Mouse (Mus musculus) adrenal gland, adult 8-10 months (tissue): Measurements from ENCODE around the gene Moap1. TPM values are rescaled to one million over a fixed set of nuclear protein-coding genes. Genes with fewer than 3 reads are reported as not detected.

ENCODE experiments used
- DNase-seq: peaks from one replicate; pipeline ENCODE4 v3.0.0; 2022
- total RNA-seq, 4 experiments: library from RNA; stranded (reverse); gene quantifications; 2 replicates each; pipeline ENCODE4 v1.2.4; 2022

The Moap1 gene
- total RNA-seq, 4 experiments from 2014 or later, result 8.2 to 13.6 (median 11.5) TPM

DNA sequence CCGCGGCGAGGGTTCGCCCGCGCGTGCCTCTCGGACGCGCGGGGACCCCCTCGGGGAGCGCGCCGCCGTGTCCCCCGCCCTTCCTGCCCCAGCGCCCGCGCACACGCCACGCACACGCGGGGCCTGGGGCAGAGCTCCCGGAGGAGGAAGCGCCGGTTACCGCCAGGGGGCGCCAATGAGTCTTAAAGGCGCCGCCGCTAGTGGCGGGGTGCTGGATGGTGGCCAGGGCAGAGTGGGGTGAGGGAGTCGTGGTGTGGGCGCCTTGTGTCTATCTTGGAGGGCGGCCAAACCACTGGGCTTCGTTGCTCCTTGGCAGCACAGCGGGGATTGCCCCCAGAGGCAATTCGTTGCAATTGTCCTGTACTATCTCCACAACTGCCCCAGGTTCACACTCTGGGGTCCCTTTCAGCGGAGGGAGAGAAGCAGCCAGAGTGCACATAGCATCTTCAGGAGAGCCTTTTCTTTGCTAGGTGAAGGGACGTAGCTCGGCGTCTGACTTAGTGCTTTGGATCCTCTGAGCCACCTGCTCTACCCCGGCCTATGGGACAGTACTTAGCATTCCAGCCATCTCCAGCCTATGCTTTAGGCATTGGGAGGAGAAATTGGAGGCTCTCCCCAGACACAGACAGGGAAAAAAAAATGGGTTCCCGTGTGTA is 38.1 kb downstream of the Moap1 start:
- peak; percentile 74 for DNase-seq

DNA sequence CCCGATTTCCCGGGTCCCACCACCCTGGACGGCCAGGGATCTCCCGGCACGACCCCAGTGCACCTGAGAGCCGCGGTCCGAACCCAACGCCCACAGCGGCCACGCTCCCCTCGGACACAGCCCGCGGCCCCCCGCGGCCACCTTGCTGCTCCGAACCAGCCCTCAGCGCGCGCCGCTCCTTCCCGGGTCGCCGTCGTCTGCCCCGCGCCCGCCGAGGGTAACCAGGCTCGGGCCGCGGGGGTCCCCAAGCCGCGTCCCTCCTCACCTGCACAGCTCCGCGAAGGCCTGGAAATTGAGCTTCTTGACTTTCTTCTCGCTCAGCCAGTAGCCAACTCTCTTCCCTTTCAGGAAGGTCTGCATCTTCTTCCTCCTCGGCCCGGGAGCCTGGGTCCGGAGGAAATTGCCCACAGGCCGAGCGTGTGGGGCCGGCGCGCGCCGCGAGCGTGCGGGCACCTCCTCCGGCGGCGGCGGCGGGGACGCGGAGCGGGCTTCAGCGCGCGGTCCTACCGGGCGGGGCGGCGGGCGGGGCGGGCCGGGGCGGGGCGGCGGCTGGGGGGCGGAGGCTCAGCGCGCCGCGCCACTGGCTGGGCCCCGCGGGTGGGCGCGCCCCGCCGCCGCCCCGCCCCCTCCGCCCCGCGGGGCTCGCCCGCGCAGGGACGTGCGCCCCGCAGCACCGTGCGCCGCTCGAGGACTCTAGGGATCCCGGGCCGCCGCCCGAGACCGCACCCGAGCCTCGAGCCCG is 38.8 kb downstream of the Moap1 start, which contains the start of gene Itpk1:
Gene Itpk1 (minus strand): TSS at position 474 of the 742 bp plus-strand sequence.
- DNase-seq, result no peak

DNA sequence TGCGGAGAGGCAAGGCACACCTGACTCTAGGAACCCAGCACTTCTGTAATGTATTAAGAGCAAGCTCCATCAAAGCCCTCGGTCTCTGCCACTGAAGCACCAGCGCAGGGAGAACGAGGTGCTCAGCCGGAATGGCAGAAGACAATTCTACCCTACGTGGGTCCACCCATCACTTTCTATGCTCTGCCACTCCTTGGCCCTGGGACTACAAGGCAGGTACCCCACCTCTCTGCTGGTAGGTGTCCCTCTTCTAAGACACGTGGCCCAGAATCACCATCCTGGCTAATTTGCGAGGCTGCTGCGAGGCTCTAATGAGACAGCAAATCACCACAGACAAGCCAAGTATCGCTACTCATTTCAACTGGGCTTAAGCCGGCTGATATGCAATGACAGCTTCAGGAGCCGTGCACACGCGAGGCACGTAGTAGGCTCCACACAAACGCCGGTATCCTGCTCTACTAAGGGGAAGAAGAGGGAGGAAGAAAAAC is 39.5 kb downstream of the Moap1 start:
- no peak for DNase-seq

DNA sequence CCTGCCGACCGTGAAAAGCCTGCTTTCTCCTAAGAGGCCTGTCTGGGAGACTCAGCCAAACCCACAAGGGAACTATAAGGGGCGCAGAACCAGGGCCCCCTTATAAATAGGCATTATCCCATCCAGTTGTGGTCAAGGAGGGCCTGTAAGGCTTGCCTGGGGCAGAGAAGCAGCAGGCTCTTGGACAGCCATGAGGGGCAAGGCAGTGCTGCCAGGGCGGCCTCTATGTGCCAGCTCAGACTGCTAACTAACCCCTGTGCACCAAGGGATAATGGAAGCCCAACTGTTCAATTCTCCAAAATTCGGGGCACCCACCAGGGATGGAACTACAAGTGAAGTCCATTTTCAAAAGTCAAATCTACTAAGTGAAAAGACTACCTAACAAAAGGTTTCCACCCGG is 40.0 kb downstream of the Moap1 start:
- no peak for DNase-seq

DNA sequence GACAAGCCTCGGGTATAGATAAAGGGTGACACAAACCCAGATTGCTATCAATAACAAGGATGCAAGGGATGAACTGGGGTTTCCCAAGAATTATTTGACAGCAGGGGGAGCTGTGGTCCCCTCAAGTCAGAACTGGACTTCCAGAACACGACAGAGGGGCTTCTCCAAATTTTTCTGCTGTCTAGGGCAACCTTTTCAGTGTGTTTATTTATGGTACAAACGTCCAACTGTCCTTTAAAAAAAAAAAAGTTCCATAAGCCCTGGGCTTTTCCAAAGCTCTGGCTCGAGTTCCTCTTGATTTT is 40.4 kb downstream of the Moap1 start:
- no peak for DNase-seq

DNA sequence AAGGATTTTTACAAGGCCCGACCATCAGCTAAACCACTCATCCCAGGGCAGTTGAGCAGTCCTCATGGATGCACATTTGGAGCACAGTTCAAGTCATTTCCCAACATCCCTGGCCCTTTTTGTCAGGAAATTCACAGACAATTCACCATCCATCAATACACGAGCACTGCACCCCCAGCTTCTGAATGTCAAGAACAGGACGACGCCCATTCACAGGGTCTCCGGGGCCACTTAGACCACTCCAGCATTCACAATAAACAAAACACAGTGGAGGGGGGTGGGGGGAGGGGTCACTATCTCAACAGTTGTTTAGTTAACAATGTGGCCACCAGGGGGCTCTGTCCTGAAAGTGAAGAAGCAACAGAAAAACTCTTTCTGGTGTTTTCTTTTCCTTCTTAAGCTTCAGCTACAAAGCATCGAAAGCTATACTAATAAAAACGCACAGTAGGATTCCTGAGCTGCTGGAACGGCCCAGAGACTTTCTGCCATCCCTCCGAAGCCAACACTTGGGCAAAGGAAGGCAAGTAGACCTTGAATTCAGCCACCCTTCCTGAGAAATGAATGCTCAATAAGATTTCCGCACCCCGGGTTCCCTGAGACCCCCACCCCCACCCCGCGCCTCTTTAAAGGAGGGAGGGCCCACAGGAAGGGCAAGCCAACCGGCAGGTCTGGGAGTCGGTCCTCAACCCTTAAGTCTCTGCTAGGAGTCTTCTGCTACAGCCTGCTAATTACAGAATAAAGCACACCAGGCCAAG is 40.9 kb downstream of the Moap1 start:
- no peak for DNase-seq

DNA sequence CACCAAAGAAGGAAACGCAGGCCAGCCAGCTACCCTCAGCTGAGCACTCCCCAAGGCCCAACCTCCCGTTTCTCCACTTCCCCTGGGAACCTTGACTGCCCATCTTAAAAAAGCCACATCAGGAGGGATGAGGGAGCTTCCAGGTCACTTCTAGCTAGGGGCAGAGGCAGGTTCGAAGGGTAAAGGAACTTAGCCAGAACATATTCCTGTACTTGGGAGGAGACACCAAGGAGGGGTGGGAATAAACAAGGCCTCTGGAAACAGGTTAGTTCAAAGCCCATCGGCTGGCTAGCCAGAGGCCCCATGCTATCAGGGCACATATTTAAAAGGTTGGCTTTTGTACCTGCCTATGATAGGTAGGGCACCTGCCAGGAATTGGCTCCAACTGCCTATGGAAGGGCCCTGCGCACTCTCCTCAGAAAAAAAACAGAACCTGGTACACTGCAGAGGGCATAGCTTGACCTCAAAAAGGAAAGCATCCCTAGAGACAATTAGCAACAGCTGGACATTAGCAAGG is 41.7 kb downstream of the Moap1 start:
- DNase-seq, result no peak

DNA sequence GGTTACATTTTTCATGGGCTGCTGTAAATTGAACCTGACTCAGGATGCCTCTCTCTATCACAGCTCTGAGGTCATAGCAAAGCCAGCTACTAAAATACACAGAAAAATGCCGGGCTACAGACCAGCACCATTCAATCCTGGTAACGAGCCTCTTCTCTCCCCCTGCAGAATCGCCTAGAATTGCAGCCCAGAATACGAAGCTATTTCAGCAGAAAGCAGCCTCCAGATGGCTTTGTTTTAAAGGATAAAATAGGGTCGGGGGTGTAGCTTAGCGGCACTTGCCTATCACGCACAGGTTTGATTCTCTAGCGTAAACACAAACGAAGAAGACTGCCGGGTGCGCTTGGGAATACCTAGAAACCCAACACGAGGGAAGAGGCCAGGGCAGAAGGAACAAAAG is 43.0 kb downstream of the Moap1 start:
- no peak for DNase-seq

DNA sequence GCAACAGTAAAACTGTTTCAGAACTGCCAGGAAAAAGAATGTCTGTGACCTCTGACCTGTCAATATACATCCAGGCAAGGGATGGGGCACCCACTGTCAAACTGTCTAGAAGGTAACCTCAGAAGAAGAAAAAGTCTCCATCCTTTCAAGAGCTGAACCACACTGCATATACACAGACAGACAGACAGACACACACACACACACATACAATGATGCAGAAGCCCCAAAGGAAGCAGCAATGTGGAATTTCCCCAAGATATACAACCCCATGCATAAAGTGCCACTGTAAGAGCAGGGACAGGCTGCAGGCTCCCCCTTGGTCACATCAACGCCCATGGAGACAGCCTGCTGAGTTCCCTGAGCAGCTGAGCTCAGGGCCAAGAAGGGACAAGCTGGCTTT is 44.3 kb downstream of the Moap1 start:
- DNase-seq, result no peak

DNA sequence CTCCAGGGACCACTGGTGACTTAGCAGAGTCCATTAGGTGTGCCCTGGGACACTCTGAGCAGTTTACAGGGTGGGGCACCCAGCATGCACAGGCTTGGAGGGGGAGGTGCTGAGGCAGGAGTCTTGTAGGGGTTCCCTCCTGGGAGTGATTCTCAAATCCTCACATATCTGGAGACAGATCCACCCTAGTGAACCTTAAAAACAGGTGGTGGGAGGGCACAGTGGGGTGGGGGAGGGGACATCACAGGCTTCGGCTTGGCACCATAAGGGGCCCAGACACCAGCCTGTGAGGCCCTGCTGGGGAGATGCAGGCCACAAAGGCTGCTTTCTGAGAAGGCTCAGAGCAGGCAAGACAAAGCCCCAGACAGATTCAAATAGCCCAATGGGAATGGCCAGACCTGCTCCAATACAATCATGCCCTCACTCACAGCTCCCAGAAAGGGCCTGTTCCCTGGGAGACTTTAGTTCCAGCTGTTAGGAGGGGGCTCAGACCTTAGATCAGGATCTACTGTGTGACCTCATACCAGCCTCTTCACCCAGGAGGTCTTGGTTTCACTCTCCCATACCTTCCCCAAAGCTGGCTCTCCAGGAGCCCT is 45.3 kb downstream of the Moap1 start:
- DNase-seq, result no peak

DNA sequence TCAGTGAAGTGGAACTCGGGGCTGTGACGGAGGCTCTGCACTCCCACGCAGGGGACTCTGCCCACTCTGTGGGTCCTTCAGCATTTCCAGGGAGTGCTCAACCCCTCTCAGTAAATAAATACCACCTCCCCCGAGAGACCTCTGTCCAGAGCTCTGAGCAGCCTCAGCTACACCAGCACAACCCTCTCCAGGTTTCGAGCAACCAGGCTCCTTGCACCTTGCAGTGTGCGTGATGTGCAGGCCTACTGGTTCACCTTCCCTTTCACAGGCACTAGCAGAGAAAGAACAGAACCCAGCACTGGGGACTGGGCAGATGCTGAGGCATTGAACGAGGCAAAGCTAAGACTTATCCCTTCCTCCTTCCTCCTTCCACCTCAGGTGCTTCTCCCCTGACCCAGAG is 46.1 kb downstream of the Moap1 start:
- DNase-seq, result no peak

DNA sequence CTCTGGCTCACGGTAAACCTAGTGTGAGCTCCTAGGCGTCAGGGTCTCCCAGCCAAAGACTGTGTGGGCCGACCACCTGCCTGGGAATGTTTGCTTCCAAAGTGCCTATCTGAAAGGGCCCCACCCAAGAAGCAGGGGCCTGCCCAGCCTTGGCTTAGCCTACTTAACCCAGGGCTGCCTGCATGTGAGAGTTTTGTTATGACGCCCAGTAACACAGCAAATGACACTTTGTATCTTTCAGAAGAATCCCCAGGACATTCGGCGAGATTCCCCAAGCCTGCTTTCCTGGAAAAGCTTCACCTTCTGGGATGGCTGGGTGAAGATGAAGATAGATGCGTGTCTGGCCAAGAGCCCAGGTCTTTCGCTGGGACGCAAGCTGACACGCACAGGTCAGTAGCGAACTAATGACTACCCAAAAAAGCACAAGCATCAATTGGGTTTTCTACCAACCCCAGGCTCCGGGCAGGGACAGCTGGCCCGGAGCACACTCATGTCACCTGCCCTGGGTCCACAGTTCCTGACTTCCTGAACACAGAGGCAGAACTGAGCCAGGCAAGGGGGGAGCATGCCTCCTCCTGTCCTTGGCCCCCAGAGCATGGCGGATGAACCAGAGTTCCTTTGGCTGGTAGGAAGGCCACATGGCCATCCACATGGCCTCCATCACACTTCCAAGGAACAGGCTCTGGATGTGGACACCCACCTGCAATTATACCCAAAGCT is 46.7 kb downstream of the Moap1 start:
- DNase-seq, result no peak

DNA sequence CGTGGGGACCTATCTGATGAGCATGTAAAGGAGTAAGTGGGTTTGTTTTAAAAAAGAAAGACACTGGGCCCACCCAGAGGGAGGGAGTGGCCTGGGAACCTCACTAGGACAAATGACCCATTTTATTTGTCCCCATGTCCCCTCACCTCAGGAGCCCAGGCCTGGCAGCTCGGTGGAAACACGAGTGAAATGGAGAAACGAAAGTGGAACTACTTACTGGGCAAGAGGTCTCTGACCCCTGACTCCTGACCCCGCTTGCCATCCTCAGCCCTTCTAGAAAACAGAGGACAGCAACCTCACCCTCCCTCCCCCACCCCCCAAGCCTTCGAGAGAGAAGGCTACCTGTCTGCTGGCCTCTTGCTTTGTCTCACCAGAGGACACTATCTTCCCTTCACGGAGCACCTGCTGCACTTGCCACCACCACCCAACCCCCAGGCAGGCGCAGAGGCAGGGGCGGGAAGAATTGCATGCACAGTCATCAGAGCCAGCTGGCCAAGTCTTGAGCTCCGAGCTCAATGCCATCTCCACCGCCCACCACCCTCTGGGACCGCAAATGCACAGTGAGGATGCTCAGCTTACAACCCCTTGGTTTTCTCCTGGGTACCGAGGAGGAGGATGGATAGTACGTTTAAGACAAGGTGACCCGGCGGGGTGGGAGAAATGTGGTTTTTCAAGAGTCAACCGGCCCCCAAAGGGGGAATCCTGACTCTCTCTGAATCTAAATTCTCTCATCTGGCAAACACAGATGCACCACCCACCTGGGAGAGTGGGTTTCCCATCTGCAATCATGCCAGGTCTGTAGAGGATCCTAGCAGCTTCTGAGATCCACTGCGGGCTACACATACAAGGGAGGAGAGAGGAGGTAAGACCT is 47.9 kb downstream of the Moap1 start:
- DNase-seq, result no peak

Other genes starting within 250 kb of the Moap1 start
- gene Chga, start 188.7 kb downstream of the Moap1 start, total RNA-seq, result 1,000 to 10,000 TPM; 2,246 to 2,701 (median 2,550) TPM
- gene Itpk1, start 38.7 kb downstream of the Moap1 start, total RNA-seq, result 100 to 1,000 TPM in 2 of 4 experiments, 10 to 100 TPM in 2; 49.2 to 139 (median 86.7) TPM
- 1 to 10 TPM; 7.2 to 8.8 (median 7.7) TPM for gene Tmem251, start 101 bp upstream of the Moap1 start, total RNA-seq
- gene Gm28051, start 14.1 kb upstream of the Moap1 start, total RNA-seq, result not detected
- 10 to 100 TPM; 12.1 to 16.5 (median 14.6) TPM for gene Gon7, start 14.1 kb upstream of the Moap1 start, total RNA-seq
- 10 to 100 TPM; 30.2 to 41.2 (median 36.3) TPM for gene Ubr7, start 14.3 kb upstream of the Moap1 start, total RNA-seq
- 1 to 10 TPM; 6.1 to 8.9 (median 7.5) TPM for gene Gm20604, start 15.0 kb upstream of the Moap1 start, total RNA-seq
- 10 to 100 TPM; 44.9 to 59.5 (median 54.3) TPM for gene Btbd7, start 134.8 kb upstream of the Moap1 start, total RNA-seq
- gene Cox8c, start 155.7 kb upstream of the Moap1 start, total RNA-seq, result not detected
- 1 to 10 TPM; 7.0 to 9.9 (median 8.6) TPM for gene Unc79, start 205.2 kb upstream of the Moap1 start, total RNA-seq